Mouse (Mus musculus): ENCODE data around the gene Ubfd1. TPM values are rescaled to one million over a fixed set of nuclear protein-coding genes. Genes with fewer than 3 reads are reported as not detected.
"Not testable (repeated sequence)": the region's sequence is repeated elsewhere in the genome, so short reads cannot be mapped to it uniquely, and the experiment has no call there.

Gene Ubfd1
- total RNA-seq, 2 experiments from 2014 or later = 33.3 to 35.5 TPM

DNA sequence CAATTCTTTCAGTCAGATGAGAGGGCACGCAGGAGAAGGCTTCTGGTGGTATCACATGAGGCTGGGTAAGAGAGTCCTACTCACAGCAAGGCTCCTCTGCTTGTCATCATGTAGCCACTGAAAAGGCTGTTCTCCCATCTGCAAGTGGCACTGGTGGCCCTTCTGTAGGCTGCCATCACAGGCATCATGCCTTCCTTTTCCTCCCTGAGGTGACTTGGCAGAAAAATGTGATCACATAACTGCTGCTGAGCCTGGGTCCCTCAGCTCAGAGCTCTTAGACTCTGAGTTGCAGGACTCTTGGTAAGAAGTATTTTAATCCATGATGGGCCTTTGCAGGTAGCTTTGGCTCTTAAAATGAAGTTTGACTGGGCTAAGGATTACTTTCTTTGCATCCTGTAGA, 14.1 kb downstream of the Ubfd1 start:
- DNase-seq = no peak

DNA sequence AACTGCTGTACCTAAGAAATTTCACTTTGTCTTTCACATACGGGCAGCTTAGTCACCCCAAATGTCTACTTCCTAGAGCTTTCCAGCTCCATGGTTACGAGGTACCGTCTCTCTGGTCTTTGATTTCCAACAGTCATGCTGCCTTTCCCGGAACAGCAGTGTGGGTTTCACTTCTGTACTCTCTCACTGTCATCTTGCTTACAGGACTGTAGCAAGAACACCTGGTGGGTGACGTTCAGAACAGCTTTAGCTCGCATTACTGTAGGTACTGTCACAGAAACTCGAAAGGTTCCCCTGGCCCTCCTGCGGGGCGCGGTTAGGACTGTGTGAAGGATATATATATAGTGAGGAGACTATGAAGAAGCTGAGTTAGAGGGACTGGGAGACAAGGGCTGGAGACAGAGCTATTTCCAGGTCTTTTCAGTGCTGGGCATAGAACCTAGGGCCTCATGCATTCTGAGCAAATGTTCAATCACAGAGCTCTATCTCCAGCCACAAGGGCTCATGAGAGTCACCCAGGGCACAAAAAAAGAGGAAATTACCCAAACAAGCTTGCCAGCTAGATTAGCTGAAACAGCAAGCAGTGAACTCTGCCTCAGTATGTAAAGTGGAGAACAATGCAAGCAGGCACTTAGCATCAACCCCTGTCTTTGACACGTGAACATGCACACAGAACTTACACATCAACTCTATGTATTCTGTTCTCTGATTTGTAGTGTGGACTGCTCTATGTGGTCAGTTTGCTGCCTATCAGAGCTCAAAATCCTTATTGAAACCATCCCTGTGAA, 20.4 kb downstream of the Ubfd1 start:
- DNase-seq = no peak

DNA sequence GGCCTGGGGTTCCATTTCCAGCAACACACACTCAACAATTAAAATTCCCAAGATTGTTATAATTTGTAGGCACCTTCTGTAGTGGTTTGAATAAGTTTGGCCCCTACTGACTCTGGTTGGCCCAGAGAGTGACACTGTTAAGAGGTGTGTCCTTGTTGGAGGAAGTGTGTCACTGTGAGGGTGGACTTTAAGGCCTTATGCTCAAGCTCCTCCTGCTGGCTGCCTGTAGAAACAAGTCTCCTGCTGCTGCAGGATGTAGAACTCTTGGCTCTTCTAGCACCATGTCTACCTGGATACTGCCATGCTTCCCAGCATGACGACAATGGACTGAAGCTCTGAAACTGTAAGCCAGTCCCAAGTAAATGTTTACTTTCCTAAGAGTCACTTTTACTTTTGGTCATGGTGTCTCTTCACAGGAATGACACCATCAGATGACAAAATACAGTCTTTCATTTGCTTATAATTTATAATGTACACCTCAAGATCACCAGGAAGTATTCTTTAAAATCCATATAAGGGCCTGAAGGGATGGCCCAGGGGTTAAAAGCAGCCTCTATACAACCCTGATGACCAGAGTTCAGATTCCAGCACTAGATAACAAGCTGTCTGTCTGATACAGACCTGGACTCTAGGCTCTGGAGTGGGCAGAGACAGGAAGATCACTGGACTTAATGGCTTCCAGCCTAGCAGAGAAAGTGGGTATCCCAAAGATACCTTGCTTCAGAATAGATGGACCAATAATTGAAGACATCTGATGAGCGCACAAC, 27.8 kb downstream of the Ubfd1 start:
- no peak for DNase-seq

DNA sequence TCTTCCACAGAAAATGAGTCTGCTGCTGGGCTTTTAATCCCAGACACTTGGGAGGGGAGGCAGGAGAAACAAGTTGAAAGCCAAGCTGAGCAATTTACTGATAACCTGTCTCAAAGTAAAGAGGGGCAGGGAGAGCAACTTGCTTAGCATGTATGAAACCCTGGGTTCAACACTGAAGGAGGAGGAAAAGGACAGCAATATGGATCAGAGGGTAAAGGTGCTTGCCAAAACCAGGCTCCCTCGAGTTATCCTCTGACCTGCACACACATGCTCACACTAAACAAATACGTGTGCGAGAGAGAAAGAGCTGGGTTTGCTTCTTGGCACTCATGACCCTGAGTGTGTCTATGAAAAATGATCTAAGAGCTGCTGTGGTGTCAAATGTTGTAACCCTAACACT, 31.0 kb downstream of the Ubfd1 start:
- no peak for DNase-seq

DNA sequence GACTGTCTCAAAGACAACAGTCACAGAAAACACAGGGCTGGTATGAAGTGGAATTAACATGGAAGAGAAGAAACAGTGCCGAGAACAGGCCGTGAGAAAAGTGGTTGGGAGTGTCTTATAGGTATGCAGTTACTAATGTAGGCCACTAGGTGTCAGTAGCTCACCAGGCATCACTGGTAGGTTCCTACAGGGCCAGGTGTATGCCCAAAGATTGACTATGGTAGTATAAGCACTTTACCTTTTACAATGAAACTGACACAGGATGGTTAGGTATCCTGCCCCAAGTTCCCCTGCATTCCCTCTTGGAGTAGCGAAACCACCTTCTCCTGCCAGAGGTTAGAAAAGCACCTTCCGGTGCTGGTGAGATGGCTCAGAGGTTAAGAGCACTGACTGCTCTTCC, 32.2 kb downstream of the Ubfd1 start:
- peak; percentile 8 for DNase-seq

DNA sequence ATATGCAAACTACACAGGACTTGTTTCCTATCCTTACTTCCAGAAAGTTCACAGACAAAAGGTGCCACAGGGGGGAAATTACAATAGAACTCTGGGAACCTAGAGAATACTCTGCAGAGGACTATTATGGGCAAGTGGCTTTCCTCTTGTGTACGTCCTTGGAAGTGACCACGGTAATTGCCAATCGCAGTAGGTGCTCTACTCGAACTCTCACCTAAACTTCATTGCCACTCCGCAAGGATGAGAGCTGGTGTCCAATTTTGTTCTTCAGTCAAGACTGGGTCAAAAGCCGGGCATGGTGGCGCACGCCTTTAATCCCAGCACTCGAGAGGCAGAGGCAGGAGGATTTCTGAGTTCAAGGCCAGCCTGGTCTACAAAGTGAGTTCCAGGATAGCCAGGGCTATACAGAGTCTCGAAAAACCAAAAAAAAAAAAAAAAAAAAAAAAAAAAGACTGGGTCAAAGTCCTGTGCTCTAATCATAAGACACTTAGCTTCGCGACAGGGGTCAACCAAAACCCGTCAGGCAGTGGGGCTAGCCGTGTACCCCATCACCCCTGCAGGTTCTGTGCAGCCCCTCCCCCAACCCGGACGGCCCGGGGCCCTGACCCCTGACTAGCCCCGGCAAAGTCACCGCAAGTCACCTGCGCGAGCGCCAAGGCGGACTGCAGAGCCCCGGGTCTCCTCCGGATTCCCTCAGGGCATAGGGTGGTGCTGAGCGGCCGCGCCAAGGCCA, 34.2 kb downstream of the Ubfd1 start:
- DNase-seq = not testable (repeated sequence)

DNA sequence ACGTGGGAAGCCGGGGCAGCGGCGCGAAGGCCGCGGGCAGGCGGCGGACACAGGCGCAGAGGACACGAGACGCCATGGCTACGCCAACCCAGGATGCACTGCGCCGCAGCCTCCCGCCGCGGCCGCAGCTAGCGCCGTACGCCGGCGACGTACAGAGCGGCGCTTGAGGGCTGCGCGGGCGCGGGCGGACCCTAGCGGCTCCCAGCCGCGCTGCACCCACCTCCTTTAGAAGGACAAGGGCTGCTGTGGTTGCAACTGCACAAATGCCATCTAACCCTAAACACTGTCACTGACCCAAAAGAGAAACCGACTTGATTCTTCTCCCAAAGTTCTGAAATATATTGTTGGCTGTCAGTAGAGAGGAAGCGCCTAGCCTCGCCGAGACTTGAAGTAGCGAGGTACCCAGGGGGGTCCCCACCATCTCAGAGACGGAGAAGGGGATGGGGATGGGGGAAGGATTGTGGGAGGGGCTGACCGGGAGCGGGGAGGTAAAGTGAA, 34.8 kb downstream of the Ubfd1 start, which contains the start of gene Ndufab1:
TSS of gene Ndufab1 (minus strand) at position 140 of the 498 bp plus-strand sequence.
- DNase-seq = peak; percentile 83

DNA sequence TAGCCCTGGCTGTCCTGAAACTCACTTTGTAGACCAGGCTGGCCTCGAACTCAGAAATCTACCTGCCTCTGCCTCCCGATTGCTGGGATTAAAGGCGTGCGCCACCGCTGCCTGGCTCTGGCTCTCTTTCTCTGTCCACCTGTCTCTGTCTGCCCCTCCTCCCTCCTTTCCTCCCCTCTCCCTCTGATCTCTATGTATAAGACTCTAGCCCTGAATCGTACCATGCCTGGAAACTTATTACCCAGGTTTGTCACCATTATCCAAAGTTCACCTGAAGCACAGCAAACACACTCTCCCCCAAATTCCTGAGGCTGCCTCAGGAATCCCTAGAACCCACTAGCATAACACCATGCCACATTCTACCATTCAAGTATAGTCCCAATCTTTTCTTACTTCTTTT, 41.2 kb downstream of the Ubfd1 start:
- no peak for DNase-seq

DNA sequence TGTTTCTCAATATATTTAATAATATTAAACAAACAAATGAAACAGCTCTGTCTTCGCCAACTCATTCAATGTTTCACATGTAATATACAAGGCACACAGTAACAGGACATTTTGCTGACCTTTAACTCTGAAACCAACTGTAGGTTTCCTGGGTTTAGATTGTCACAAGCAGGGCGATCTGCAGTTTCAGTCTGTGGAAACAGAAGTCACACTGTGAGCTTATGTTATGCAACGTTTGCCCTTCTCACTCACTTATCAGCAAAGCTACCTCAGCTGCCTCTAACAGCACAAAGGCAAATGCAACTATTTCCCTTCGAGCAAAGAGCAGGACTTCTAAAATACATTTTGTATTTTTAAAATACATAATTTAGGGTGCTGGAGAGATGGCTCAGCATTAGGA, 56.5 kb downstream of the Ubfd1 start:
- no peak for DNase-seq

DNA sequence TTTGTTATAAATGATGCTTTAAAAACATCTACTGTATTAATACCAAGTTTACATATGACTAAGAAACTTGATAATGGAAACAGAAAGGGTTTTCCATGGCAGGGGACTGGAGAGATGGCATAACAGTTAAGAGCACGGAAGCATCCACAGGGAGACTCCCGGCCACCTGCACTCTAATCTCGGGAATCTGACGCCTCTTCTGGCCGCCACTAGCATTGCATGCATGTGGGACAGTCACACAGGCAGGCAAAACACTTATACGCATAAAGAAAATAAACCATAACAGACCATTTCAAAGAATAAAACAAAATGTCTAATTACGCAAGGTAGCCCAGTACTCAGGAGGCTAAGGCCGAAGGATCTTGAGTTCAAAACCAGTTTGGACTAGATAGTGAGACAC, 58.7 kb downstream of the Ubfd1 start:
- DNase-seq = no peak

DNA sequence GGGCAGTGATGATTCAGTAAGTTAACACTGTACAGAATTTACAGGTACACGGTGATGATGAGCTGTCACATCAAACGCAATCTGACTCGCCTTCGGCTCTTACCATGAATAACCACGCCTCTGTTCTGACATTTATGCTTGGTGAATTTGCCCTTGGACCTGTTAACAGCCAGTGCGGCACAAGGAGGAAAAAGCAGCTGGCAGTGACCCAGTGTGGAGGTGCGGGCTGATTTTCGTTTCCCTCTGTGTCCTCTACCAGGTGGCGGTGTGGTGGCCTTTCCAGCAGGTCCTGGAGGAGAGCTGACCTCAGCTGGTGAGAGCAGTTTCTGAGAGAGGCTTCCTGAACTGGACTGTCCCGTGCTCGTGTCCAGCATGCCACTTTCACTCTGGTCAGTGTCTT, 60.0 kb downstream of the Ubfd1 start:
- no peak for DNase-seq

Other genes with a start within 250 kb of the Ubfd1 start
- under 1 TPM; 0.12 to 0.16 TPM for gene Scnn1b, start 202.1 kb upstream of the Ubfd1 start, total RNA-seq (2021)
- gene Cog7, start 85.5 kb upstream of the Ubfd1 start, total RNA-seq (2021) = 1 to 10 TPM; 8.2 to 9.9 TPM
- gene Gga2, start 46.0 kb upstream of the Ubfd1 start, total RNA-seq (2021) = 10 to 100 TPM; 21.3 to 27.3 TPM
- gene Ears2, start 88 bp downstream of the Ubfd1 start, total RNA-seq (2021) = 10 to 100 TPM; 11.0 to 11.9 TPM
- 100 to 1,000 TPM; 582 to 686 TPM for gene Ndufab1, start 34.7 kb downstream of the Ubfd1 start, total RNA-seq (2021)
- gene Palb2, start 65.8 kb downstream of the Ubfd1 start, total RNA-seq (2021) = 1 to 10 TPM; 1.4 to 1.6 TPM
- 10 to 100 TPM; 32.5 to 32.6 TPM for gene Dctn5, start 65.9 kb downstream of the Ubfd1 start, total RNA-seq (2021)
- 1 to 10 TPM; 6.1 to 8.0 TPM for gene Plk1, start 92.3 kb downstream of the Ubfd1 start, total RNA-seq (2021)
- not detected for gene Ern2, start 119.0 kb downstream of the Ubfd1 start, total RNA-seq (2021)
- gene Chp2, start 152.3 kb downstream of the Ubfd1 start, total RNA-seq (2021) = 1 to 10 TPM; 5.1 to 6.2 TPM
- 1 to 10 TPM; 2.9 to 4.2 TPM for gene Prkcb, start 221.6 kb downstream of the Ubfd1 start, total RNA-seq (2021)

All from gastrocnemius, postnatal 10 days (tissue).